Mouse (Mus musculus) kidney, adult 2 months (tissue): ENCODE measurements around the gene Sowaha.

Experiments used
- CTCF ChIP-seq: fragments of 200-500 bp; conservative IDR thresholded peaks from 2 replicates; pipeline ENCODE4 v1.5.1; 2011; ENCODE audit warnings: low read depth, mild to moderate bottlenecking, control low read depth, low read length, moderate library complexity, mixed read lengths; ENCODE audit not compliant: insufficient read depth, insufficient read length
- POLR2A ChIP-seq: fragments of 200-500 bp; IDR thresholded peaks from one replicate; pipeline ENCODE4 v1.6.1; 2011; ENCODE audit warnings: low read depth, low read length, control low read depth

- peak; percentile 53 for TF ChIP-seq CTCF
- no peak for TF ChIP-seq POLR2A
Measured at GRCm38 (mm10) chr11:53524905-53525304, 44.8 kb upstream of the Sowaha start.
